Mouse (Mus musculus) C2C12 (cell line): ENCODE data around the gene Cgnl1. TPM values are rescaled to one million over a fixed set of nuclear protein-coding genes. Genes with fewer than 3 reads are reported as not detected.

Experiments used
- H3K27me3 ChIP-seq: one replicate; pipeline ENCODE4 v1.6.1; 2011; ENCODE audit not compliant: control insufficient read depth, insufficient read depth, insufficient read length
- H3K36me3 ChIP-seq: one replicate; pipeline ENCODE4 v1.6.1; 2011; ENCODE audit not compliant: control insufficient read depth, insufficient read depth
- H3K4me3 ChIP-seq: one replicate; pipeline ENCODE4 v1.5.1; 2011; ENCODE audit warnings: mild to moderate bottlenecking, control low read depth; ENCODE audit not compliant: poor library complexity, insufficient read depth, severe bottlenecking
- H3K79me2 ChIP-seq: one replicate; pipeline ENCODE4 v1.6.1; 2011; ENCODE audit not compliant: control insufficient read depth, insufficient read depth
- H3K79me3 ChIP-seq: one replicate; pipeline ENCODE4 v1.6.1; 2011; ENCODE audit warnings: low read depth, control low read depth
- H3ac ChIP-seq: one replicate; pipeline ENCODE3; 2011; ENCODE audit warnings: low read depth; ENCODE audit not compliant: control insufficient read depth, insufficient read length
- CEBPB ChIP-seq: IDR thresholded peaks from one replicate; pipeline ENCODE4 v1.6.1; 2011; ENCODE audit warnings: low read depth, mild to moderate bottlenecking, control low read depth, moderate library complexity
- CTCF ChIP-seq: IDR thresholded peaks from one replicate; pipeline ENCODE4 v1.5.1; 2011; ENCODE audit not compliant: control insufficient read depth, insufficient read depth, insufficient read length
- FOSL1 ChIP-seq: IDR thresholded peaks from one replicate; pipeline ENCODE4 v1.8.0; 2011; ENCODE audit warnings: mild to moderate bottlenecking, low read length; ENCODE audit not compliant: poor library complexity, insufficient read depth, severe bottlenecking
- MAX ChIP-seq: IDR thresholded peaks from one replicate; pipeline ENCODE4 v1.6.1; 2011; ENCODE audit warnings: mild to moderate bottlenecking, control low read depth
- MYOD1 ChIP-seq: IDR thresholded peaks from one replicate; pipeline ENCODE4 v1.6.1; 2011; ENCODE audit warnings: low read depth; ENCODE audit not compliant: control insufficient read depth, insufficient read length
- MYOG ChIP-seq: IDR thresholded peaks from one replicate; pipeline ENCODE4 v1.6.1; 2011; ENCODE audit not compliant: control insufficient read depth, insufficient read length; ENCODE audit errors: extremely low read depth
- USF1 ChIP-seq: IDR thresholded peaks from one replicate; pipeline ENCODE4 v1.6.1; 2011; ENCODE audit warnings: low read depth, mild to moderate bottlenecking, control low read depth, moderate library complexity
- polyA plus RNA-seq: library from polyadenylated mRNA; unstranded; fragments of >200 nt; fragmentation: generic; extraction: Trizol; gene quantifications from one replicate; pipeline ENCODE4 v1.2.1, GENCODE M21; 2012; ENCODE audit warnings: missing spikeins

Cgnl1 gene
- polyA plus RNA-seq, 1 experiment = 1.9 TPM

DNA sequence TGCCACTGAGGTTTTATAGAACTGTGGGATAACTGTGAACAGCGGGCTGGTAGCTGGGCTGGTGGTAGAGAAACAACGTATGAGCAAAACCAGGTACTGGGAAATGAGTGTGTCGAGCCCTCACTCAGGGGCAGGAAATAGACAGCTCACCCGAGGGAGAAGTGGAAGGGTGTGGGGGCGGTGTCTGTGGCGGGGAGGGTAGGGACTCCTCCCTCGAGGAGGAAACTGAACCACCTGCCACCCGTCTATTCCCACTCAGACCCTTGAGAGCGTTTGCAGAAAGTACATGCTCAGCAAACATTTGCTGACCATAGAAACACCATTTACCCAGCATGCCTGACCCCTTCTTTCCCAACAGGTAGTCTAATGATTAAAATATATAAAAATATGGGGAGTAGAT is 2.2 kb upstream of the Cgnl1 start:
- Histone ChIP-seq H3K79me2 (no peaks in the 10 kb centered on the region), H3K36me3 (no peaks in the 10 kb centered on the region), H3ac (no peak overlapping the region), H3K27me3 (no peaks in the 10 kb centered on the region), H3K4me3 (no peak overlapping the region), H3K79me3 (no peaks in the 10 kb centered on the region)
- no peak for TF ChIP-seq CEBPB
- TF ChIP-seq MYOG = no peak
- TF ChIP-seq MYOD1 = no peak
- TF ChIP-seq FOSL1 = no peak
- no peak for TF ChIP-seq CTCF
- TF ChIP-seq MAX = no peak
- no peak for TF ChIP-seq USF1

DNA sequence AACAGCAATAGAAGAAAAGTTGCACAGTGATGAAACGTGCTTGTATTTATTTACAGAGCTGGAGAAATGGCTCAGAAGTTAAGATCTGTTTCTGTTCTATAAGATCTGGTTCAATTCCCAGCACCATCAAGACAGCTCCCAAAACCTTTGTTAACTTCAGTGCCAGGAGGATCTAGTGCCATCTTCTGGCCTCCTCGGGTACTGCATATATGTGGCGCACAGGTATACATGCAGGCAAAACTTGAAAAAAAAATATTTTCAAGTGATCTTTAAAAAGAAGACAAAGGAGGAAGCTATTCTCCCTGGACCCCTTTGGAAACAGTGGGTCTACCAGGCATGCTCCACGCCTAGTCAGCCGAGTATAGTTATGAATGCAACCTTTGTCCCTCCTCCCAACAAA is 936 bp upstream of the Cgnl1 start:
- no peak for TF ChIP-seq FOSL1
- TF ChIP-seq USF1 = no peak
- no peak overlapping the region for H3K4me3 ChIP-seq

GRCm38 (mm10) chr9:71770484-71770883 is 918 bp downstream of the Cgnl1 start:
- H3K79me2 ChIP-seq = no peaks in the 10 kb centered on the region
- no peak overlapping the region for H3K4me3 ChIP-seq
- no peaks in the 10 kb centered on the region for H3K27me3 ChIP-seq

More for the DNA sequence above, 936 bp upstream of the Cgnl1 start:
- H3K79me3 ChIP-seq = no peaks in the 10 kb centered on the region
- no peaks in the 10 kb centered on the region for H3K36me3 ChIP-seq
- no peak overlapping the region for H3ac ChIP-seq
- H3K79me2 ChIP-seq = no peaks in the 10 kb centered on the region
- H3K27me3 ChIP-seq = no peaks in the 10 kb centered on the region

DNA sequence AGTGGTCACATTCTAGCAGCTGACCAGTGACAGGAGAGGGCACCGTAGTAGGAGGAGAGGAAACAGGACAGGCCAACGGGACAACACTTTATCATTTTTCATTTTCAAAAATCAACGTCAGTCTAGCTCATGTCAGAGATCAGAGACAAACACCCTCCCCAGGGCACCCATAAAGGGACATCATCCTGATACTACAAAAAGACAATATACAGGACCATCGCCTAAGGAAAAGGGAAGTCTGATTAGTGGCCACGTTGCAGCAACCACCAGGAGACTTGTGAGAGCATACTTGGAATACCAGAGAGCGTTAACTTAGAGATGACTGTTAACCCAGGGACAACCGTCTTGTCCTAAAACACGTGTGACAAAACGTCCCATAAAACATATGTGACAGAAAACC is 1.7 kb downstream of the Cgnl1 start:
- no peak overlapping the region for H3K4me3 ChIP-seq
- H3ac ChIP-seq = no peak overlapping the region
- no peaks in the 10 kb centered on the region for H3K27me3 ChIP-seq
- H3K79me2 ChIP-seq = no peaks in the 10 kb centered on the region
- no peaks in the 10 kb centered on the region for H3K79me3 ChIP-seq
- TF ChIP-seq MAX (no peak), CTCF (no peak), CEBPB (no peak), MYOG (no peak), USF1 (no peak), FOSL1 (no peak)
- no peaks in the 10 kb centered on the region for H3K36me3 ChIP-seq

More at GRCm38 (mm10) chr9:71770484-71770883, 918 bp downstream of the Cgnl1 start:
- Histone ChIP-seq H3K79me3 (no peaks in the 10 kb centered on the region), H3ac (no peak overlapping the region), H3K36me3 (no peaks in the 10 kb centered on the region)
- TF ChIP-seq CTCF (no peak), CEBPB (no peak), MYOG (no peak), MYOD1 (no peak), FOSL1 (no peak), USF1 (no peak)

DNA sequence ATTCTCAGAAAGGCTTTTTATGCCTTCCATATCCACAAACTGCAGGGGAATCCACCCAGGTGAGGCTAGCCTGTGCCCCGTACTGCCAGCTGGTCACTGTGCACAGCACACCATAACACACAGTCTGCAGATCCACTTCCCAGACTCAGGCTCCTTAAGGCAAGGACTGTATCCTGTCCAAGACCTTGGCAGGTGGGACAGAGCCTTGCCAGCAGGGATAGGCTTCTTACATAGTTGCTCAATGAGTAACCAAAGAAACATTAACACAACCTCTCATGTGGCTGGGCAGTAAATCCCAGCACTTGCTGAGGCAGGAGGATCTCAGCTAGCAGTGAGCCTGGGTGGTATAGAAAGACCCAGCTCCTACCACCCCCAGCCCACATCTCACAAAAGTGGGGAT is 3.3 kb downstream of the Cgnl1 start:
- no peaks in the 10 kb centered on the region for H3K27me3 ChIP-seq
- TF ChIP-seq MYOG (no peak), MYOD1 (no peak), MAX (no peak), USF1 (no peak), CEBPB (no peak), FOSL1 (no peak), CTCF (no peak)
- no peak overlapping the region for H3K4me3 ChIP-seq

GRCm38 (mm10) chr9:71766902-71767301 is 4.5 kb downstream of the Cgnl1 start:
- H3ac ChIP-seq = no peak overlapping the region

More for the DNA sequence above, 3.3 kb downstream of the Cgnl1 start:
- no peaks in the 10 kb centered on the region for H3K79me3 ChIP-seq
- H3K36me3 ChIP-seq = no peaks in the 10 kb centered on the region
- no peaks in the 10 kb centered on the region for H3K79me2 ChIP-seq
- H3ac ChIP-seq = no peak overlapping the region

More at GRCm38 (mm10) chr9:71766902-71767301, 4.5 kb downstream of the Cgnl1 start:
- H3K79me3 ChIP-seq = no peaks in the 10 kb centered on the region
- no peak overlapping the region for H3K4me3 ChIP-seq
- TF ChIP-seq FOSL1 (no peak), CTCF (no peak), MAX (no peak), USF1 (no peak), CEBPB (no peak), MYOD1 (no peak), MYOG (no peak)
- no peaks in the 10 kb centered on the region for H3K27me3 ChIP-seq
- H3K79me2 ChIP-seq = no peaks in the 10 kb centered on the region
- H3K36me3 ChIP-seq = no peaks in the 10 kb centered on the region
